Mouse (Mus musculus) layer of hippocampus, adult 2 months (tissue): ENCODE measurements around the gene Prr15l. TPM values are rescaled to one million over a fixed set of nuclear protein-coding genes. Genes with fewer than 3 reads are reported as not detected.

Experiments used
- DNase-seq, 2 experiments: peaks; one replicate each; pipeline ENCODE4 v3.0.0; 2022; ENCODE audit warnings: low spot score in 2 of 2
- H3K27ac ChIP-seq: fragments of 200-600 bp; 2 replicates; pipeline ENCODE4 v1.8.1; 2022
- H3K4me3 ChIP-seq: fragments of 200-600 bp; 2 replicates; pipeline ENCODE4 v1.8.1; 2022; ENCODE audit warnings: mild to moderate bottlenecking
- CTCF ChIP-seq: fragments of 200-600 bp; conservative IDR thresholded peaks from 2 replicates; pipeline ENCODE4 v1.8.1; 2022; ENCODE audit warnings: antibody characterized with exemption, mild to moderate bottlenecking, moderate library complexity
- long read RNA-seq, 2 experiments: library from polyadenylated mRNA; stranded (forward); transcript quantifications; one replicate each; pipeline ENCODE4 v2.0.0; 2021; ENCODE audit warnings: borderline mapping rate in 2 of 2
- total RNA-seq, 2 experiments: library from RNA; stranded (reverse); gene quantifications; 2 replicates each; pipeline ENCODE4 v1.2.3; 2021

Prr15l gene
- total RNA-seq, result not detected
- long read RNA-seq, experiment 1, result 0 reads
- long read RNA-seq, experiment 2, result 0 reads

DNA sequence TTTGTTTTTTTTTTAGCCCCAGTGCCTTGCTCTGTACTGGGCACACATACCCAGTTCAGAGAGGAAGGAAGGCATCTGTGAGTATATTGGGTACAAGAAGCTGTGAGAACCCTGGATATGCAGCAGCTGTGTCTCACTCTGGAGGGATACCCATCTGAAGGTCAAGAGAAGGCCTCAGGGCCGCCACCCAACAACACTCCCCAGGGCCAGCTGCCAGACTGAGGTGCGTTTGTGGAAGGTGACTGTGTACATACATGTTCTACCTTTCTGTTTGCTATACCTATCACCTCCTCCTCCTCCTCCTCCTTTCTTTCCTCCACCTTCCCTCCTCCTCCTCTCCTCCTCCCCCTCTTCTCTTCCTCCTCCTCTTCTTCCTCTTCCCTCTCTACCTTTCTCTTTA lies at the start of gene Prr15l:
Gene Prr15l (plus strand): TSS at position 17 of the 400 bp plus-strand sequence.
- Histone ChIP-seq H3K4me3 (no peak within 1 kb of the TSS), H3K27ac (no peak within 1 kb of the TSS)
- DNase-seq, result no peak
- no peak for TF ChIP-seq CTCF

DNA sequence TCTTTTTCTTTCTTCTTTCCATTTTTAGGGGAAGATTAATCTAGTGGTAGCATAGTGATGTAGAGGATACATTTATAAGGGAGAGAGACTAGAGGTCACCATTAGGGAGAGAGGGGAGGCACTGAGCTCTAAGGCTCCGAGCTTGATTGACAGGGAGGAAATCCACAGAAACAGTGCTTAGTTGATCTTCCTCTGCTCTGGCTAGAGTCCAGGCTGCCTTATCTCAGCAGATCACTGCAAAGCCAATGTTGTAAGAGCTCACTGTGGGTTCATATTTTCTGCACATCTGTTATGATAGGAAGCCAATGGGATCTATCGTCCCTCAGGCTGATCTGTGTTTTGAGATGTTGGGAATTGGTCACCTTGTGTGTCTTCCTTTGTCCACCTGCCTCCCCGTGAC lies 49.2 kb upstream of the Prr15l start:
- no peak overlapping the region for H3K4me3 ChIP-seq
- no peak for TF ChIP-seq CTCF
- no peak for DNase-seq
- no peak overlapping the region for H3K27ac ChIP-seq

DNA sequence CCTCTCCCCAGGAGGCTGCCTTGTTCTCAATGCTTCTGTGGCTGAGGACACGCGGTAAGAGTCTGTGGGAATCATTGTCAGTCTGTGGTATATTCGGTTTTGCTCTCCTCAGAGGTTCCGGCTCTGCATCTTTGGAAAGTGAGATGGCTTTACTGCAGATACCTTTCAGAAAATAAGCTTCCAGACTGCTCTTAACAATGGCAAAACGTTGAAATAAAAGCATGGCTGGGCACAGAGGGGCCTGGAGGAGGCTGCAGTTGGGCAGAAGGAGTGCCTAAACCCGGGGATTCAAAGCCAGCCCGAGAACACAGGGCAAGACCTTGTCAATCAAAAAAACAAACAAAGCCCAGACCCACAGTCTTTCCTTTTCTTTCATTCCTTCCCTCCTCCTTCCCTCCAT lies 48.5 kb upstream of the Prr15l start:
- TF ChIP-seq CTCF, result no peak
- no peak for DNase-seq
- Histone ChIP-seq H3K4me3 (no peak overlapping the region), H3K27ac (no peak overlapping the region)

GRCm38 (mm10) chr11:96880296-96880695 lies 47.6 kb upstream of the Prr15l start:
- DNase-seq, result no peak
- Histone ChIP-seq H3K27ac (no peak overlapping the region), H3K4me3 (no peak overlapping the region)
- TF ChIP-seq CTCF, result no peak

DNA sequence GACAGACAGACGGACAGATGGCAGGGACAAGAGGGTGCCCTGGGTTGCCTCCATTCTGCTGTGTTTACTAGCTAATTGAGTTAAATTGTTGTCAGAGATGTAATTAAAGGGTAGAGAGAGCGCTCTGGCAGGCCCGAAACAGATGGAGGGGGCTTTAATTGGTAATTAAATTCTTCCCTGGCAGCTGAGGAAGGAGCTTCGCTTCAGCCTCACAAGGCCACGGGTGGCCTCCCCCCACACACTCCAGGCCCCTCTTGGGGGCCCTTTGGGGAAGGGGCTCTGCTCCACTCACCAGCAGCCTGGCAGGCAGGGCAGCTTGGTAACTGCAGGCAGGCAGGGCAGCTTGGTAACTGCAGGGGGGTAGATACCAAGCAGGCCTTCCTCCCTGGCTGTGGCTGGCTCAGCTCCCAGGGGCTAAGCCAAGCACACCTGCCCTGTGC lies 42.0 kb upstream of the Prr15l start:
- no peak for TF ChIP-seq CTCF
- DNase-seq, result no peak
- Histone ChIP-seq H3K4me3 (no peak overlapping the region), H3K27ac (peak overlapping the region; percentile 72)

DNA sequence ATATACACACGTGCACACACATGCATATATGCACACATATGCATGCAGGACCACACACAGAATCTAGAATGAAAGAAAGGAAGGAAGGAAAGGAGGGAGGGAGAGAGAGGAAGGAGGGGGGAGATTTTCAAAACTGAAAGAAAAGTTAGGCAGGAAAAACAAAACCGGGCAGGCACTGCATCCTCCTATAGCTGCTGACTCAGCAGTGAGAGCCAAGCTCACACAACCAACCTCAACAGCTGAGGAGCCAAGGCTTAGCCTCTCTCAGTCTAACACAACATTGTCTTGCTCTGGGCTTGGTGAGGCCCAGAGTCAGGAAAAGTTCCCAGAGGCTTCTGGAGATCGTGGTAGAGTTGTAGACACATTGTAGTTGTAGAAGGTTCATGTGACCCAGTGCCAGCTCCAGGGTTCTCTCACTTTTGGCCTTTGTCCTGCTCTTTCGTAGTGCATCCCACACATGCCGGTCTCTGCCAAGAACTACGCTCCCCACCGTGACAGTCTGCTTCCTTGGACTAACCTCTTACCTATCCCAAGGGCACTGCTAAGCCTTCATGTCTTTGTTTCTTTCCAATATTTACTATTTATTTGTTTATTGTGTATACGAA lies 40.9 kb upstream of the Prr15l start:
- H3K27ac ChIP-seq, result no peak overlapping the region
- TF ChIP-seq CTCF, result no peak
- DNase-seq, result no peak
- no peak overlapping the region for H3K4me3 ChIP-seq

GRCm38 (mm10) chr11:96891784-96892527 lies 35.9 kb upstream of the Prr15l start:
- no peak for TF ChIP-seq CTCF
- Histone ChIP-seq H3K4me3 (no peak overlapping the region), H3K27ac (no peak overlapping the region)
- no peak for DNase-seq

DNA sequence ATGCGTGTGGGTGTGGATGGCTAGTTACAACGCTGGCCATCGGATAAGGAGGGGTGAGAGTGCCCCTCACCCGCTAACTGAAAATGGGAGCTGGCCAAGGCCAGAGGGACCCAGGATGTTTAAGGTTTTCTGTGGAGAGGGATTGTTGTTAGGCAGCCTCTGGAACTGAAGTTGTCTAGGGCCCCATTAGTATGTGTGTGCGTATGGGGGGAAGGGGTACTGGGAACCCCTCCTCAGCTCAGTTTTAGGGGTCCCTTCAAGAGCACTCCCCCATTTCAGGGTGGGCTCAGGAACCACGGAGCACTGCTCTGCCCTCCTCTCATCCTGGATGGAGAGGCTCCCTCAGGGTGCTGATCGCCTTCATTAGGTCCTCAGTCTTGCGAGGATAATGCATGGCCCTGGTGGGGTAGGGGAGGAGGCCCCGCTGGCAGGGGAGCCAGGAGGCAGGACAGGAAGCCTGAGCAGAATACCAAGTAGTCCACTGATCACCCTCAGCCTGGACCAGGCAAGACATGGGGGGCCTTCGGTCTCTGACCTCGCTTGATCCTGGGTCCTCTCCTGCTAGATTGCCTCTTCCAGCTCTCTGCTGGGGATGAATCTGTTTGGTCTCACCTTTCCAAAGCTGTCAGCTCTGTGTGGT lies 34.6 kb upstream of the Prr15l start:
- TF ChIP-seq CTCF, result no peak
- no peak overlapping the region for H3K27ac ChIP-seq
- H3K4me3 ChIP-seq, result no peak overlapping the region
- no peak for DNase-seq

DNA sequence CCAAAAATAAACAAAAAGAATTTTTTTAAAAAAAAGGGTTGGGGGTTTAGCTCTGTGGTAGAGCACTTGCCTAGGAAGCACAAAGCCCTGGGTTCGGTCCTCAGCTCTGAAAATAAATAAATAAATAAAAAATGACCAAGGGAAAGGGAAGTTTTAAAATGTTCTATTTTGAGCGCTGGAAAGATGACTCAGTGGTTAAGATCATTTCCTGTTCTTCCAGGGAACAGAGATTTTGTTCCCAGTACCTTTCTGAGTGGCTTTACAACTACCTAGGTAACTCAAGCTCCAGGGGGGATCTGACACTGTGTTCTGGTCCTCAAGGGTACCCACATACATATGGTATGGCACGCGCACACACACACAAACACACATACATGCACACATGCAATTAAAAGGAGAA lies 32.0 kb upstream of the Prr15l start:
- DNase-seq, result no peak
- TF ChIP-seq CTCF, result no peak
- H3K27ac ChIP-seq, result no peak overlapping the region

GRCm38 (mm10) chr11:96899449-96900306 lies 28.2 kb upstream of the Prr15l start:
- Histone ChIP-seq H3K4me3 (no peak overlapping the region), H3K27ac (no peak overlapping the region)
- TF ChIP-seq CTCF, result no peak
- no peak for DNase-seq

More for the DNA sequence above, 32.0 kb upstream of the Prr15l start:
- H3K4me3 ChIP-seq, result no peak overlapping the region

GRCm38 (mm10) chr11:96901332-96901731 lies 26.6 kb upstream of the Prr15l start:
- Histone ChIP-seq H3K27ac (no peak overlapping the region), H3K4me3 (no peak overlapping the region)
- DNase-seq, result no peak
- TF ChIP-seq CTCF, result no peak
